Mouse (Mus musculus): Measurements from ENCODE around the gene Zbtb7a. TPM values are rescaled to one million over a fixed set of nuclear protein-coding genes. Genes with fewer than 3 reads are reported as not detected.
"Not testable (repeated sequence)": the region's sequence is repeated elsewhere in the genome, so short reads cannot be mapped to it uniquely, and the experiment has no call there.

Gene Zbtb7a
- polyA plus RNA-seq, 1 experiment from 2014 or later: 13.5 TPM

DNA sequence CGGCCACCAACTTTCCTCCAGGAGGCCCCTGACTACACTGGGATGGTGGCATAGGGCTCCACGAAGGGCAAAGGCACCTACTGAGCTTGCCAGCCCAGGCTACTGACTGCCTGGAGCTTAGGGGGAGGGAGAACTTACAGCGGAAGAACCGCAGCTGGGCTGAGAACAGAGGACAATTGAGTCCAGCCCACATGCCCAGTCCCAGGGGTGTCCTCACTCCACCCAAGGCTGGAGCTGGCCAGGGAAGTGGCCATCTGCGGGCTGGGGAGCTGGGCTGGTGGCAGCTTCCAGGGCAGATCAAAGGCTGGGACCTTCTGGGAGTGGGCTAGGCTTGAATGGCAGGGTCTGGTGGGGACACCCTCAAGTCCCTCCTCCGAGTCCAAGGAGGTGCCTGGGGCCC lies 19.7 kb downstream of the Zbtb7a start:
- Histone ChIP-seq H3K9me3 (no peaks in the 10 kb centered on the region), H3K9ac (no peak overlapping the region), H3K4me3 (no peak overlapping the region), H3K4me1 (replicated peaks) (no peaks in the 10 kb centered on the region), H3K4me2 (no peak overlapping the region), H3K27me3 (no peaks in the 10 kb centered on the region), H3K27ac (no peak overlapping the region), H3K36me3 (peaks cover 83% of the 10 kb centered on the region)
- no peak for ATAC-seq (ENCODE audit: low FRiP score)
- WGBS: 83% methylated on average over 6 of the region's 6 CpGs

GRCm38 (mm10) chr10:81161602-81162317 lies 26.7 kb downstream of the Zbtb7a start:
- Histone ChIP-seq H3K4me1 (replicated peaks) (peaks cover 42% of the 10 kb centered on the region), H3K4me3 (no peak overlapping the region), H3K27ac (peak overlapping the region; percentile 55), H3K36me3 (peaks cover 75% of the 10 kb centered on the region), H3K9ac (0 out of 2 replicates have a peak overlapping the region, but pooled peaks have one; percentile 15), H3K9me3 (no peaks in the 10 kb centered on the region), H3K4me2 (no peak overlapping the region), H3K27me3 (no peaks in the 10 kb centered on the region)
- WGBS: 74% methylated on average over 8 of the region's 8 CpGs
- ATAC-seq (ENCODE audit: low FRiP score): no peak

DNA sequence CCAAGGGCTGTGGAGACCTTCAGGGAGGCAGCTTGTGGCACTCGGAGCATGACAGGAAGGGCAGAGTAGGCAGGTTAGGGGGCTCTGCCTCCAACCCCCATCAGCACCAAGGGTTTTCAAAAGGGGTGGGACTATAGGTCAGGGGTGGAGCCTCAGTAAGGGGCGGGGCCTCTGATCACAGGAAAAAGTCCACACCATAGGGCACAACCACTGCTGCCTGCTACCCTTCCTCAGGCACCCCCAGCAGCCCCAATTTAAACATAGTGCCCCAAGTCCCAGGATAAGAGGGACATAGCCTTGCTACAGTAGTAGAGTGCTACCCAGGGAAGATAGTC lies 27.3 kb downstream of the Zbtb7a start:
- Histone ChIP-seq H3K4me2 (no peak overlapping the region), H3K27ac (peak overlapping the region; percentile 55; the same call in 1 of the 2 replicates)
- ATAC-seq (ENCODE audit: low FRiP score): no peak

DNA sequence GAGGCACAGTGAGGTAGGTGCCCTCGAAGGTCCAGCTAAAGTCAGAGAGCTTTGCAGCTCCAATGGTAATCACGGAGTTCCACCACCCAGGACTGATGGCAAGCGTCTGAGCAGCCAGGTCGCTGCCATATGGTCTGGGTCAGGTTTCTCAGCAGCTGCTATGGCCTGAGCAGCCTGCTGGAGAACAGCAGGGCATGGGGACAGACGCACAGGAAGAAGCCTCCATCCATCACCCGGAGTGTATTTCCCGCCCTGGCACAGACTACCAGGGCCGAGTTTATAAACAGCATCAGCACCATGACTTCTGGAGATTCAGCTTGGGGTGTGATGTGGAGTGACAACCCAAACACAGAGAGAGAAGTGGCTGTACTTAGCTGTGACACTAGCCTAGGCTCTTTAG lies 30.1 kb downstream of the Zbtb7a start:
- WGBS: 83% methylated on average over 8 of the region's 8 CpGs
- Histone ChIP-seq H3K4me2 (no peak overlapping the region), H3K9ac (peak overlapping the region; percentile 39; the same call in 1 of the 2 replicates), H3K36me3 (peaks cover 45% of the 10 kb centered on the region), H3K27ac (no peak overlapping the region), H3K9me3 (no peaks in the 10 kb centered on the region), H3K4me1 (replicated peaks) (peaks cover 59% of the 10 kb centered on the region), H3K4me3 (no peak overlapping the region), H3K27me3 (no peaks in the 10 kb centered on the region)
- no peak for ATAC-seq (ENCODE audit: low FRiP score)

More for the DNA sequence above, 27.3 kb downstream of the Zbtb7a start:
- Histone ChIP-seq H3K4me3 (no peak overlapping the region), H3K9ac (peak overlapping the region; percentile 9; the same call in 1 of the 2 replicates), H3K9me3 (no peaks in the 10 kb centered on the region), H3K36me3 (peaks cover 70% of the 10 kb centered on the region), H3K4me1 (replicated peaks) (peaks cover 45% of the 10 kb centered on the region), H3K27me3 (no peaks in the 10 kb centered on the region)
- WGBS: 76% methylated on average over 2 of the region's 2 CpGs

- H3K27me3 ChIP-seq: no peaks in the 10 kb centered on the region
- peaks cover 22% of the 10 kb centered on the region for H3K36me3 ChIP-seq
- peak; percentile 91 for ATAC-seq (ENCODE audit: low FRiP score)
- H3K27ac ChIP-seq: peak within 1 kb of the TSS; percentile 83
- peak within 1 kb of the TSS; percentile 88 for H3K4me3 ChIP-seq
- H3K4me2 ChIP-seq: peak within 1 kb of the TSS; percentile 87
- no peaks in the 10 kb centered on the region for H3K9me3 ChIP-seq
- WGBS: under 1% methylated on average over 58 of the region's 64 CpGs
- peaks cover 44% of the 10 kb centered on the region for H3K4me1 ChIP-seq (replicated peaks)
- peak within 1 kb of the TSS; percentile 85 for H3K9ac ChIP-seq
These were observed 32.4 kb downstream of the Zbtb7a start, which contains the start of gene Pias4 for GRCm38 (mm10) chr10:81167200-81168086. Pias4 (minus strand) TSS chr10:81167923.

DNA sequence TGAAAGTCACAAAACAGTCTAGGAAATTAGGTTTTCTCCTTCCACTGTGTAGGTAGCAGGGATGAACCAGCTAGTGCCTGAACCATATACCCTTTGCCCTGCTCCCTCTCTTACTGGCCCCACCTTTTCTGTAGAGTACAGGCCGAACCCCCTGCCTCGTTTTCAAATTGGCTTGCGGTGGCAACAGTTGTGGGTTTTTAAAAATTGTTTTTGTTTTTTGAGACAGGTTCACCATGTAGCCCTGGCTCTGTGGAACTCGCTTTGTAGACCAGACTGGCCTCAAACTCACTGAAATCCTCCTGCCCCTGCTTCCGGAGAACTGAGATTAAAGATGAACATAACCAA lies 33.0 kb downstream of the Zbtb7a start:
- peaks cover 46% of the 10 kb centered on the region for H3K4me1 ChIP-seq (replicated peaks)
- H3K4me3 ChIP-seq: peak overlapping the region; percentile 88
- peak; percentile 55 for ATAC-seq (ENCODE audit: low FRiP score)
- H3K9ac ChIP-seq: peak overlapping the region; percentile 72
- peak overlapping the region; percentile 83 for H3K27ac ChIP-seq
- peaks cover 17% of the 10 kb centered on the region for H3K36me3 ChIP-seq
- H3K9me3 ChIP-seq: no peaks in the 10 kb centered on the region
- H3K4me2 ChIP-seq: peak overlapping the region; percentile 87
- H3K27me3 ChIP-seq: no peaks in the 10 kb centered on the region
- WGBS: 6% methylated on average over 5 of the region's 5 CpGs

DNA sequence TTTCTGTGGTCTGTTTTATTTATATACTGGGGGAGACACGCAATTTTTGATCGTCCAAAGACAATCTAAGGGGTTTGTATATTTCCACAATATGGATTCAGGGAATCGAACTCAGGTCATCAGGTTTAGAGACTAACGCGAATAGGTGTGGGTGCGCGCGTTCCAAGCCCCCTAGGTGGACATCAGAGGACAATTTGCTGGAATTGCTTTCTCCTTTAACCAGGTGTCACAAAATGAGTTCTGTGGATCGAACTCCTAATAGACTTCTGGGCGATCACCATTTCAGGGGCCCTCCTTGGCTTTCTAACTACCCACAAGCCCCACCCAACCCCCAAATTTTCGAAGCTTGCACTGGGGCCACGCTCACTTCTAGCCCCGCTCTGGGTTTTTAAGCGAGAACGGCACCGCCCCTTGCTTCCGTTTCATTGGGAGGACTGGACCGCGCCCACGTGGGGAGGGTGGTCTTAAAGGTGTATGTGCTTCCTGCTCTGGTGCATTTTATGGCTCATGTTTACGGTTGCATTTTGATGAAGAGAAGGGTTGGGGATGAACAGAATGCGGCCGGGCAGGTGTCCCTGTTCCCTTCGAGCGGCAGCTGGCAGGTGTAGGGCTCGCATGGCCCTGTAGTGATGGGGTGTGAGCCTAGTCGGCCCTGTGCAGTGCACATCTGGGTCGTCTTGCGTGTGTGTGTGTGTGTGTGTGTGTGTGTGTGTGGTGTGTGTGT lies 33.7 kb downstream of the Zbtb7a start:
- Histone ChIP-seq H3K4me2 (peak overlapping the region; percentile 87), H3K9me3 (no peaks in the 10 kb centered on the region), H3K4me3 (peak overlapping the region; percentile 88), H3K9ac (peak overlapping the region; percentile 72), H3K27me3 (no peaks in the 10 kb centered on the region), H3K4me1 (replicated peaks) (peaks cover 52% of the 10 kb centered on the region), H3K36me3 (peaks cover 14% of the 10 kb centered on the region), H3K27ac (peak overlapping the region; percentile 83)
- 6% methylated on average over 28 of the region's 29 CpGs for WGBS
- peak; percentile 22; the same call in 1 of the 2 replicates for ATAC-seq (ENCODE audit: low FRiP score)

GRCm38 (mm10) chr10:81169411-81169900 lies 34.4 kb downstream of the Zbtb7a start:
- 61% methylated on average over 6 of the region's 14 CpGs for WGBS
- H3K4me3 ChIP-seq: not testable (repeated sequence)
- peak overlapping the region; percentile 87; the same call in 1 of the 2 replicates for H3K4me2 ChIP-seq

DNA sequence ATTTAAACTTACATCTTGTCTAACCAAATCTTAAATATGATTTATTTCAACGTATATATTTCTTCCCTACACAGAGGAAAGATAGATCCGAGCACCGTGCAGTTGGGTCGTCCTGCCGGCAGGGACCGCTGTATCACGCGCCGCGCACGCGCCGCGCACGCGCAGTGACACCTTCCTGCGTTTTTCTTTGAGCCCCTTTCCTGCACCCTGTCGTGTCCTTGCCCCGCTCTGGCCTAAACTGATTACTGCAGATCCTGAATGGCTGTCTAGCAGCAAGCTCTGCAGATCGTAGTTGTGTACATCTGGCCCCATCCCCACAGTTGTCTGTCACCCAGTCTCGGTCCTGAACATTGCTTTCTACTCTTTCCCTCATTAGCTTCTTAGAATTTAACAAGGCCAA lies 38.1 kb downstream of the Zbtb7a start:
- Histone ChIP-seq H3K27me3 (no peaks in the 10 kb centered on the region), H3K4me3 (peak overlapping the region; percentile 18; the same call in 1 of the 2 replicates), H3K36me3 (peaks cover 8% of the 10 kb centered on the region), H3K9me3 (no peaks in the 10 kb centered on the region), H3K4me1 (replicated peaks) (peaks cover 58% of the 10 kb centered on the region), H3K4me2 (peak overlapping the region; percentile 97), H3K9ac (peak overlapping the region; percentile 58), H3K27ac (peak overlapping the region; percentile 98)
- WGBS: 3% methylated on average over 21 of the region's 21 CpGs
- ATAC-seq (ENCODE audit: low FRiP score): 0 out of 2 replicates have a peak, but pooled peaks have one; percentile 6

More at GRCm38 (mm10) chr10:81169411-81169900, 34.4 kb downstream of the Zbtb7a start:
- H3K9ac ChIP-seq; H3K27me3 ChIP-seq; H3K9me3 ChIP-seq; H3K36me3 ChIP-seq; H3K27ac ChIP-seq; ATAC-seq (ENCODE audit: low FRiP score): not testable (repeated sequence)
- H3K4me1 ChIP-seq (replicated peaks): peaks cover 58% of the 10 kb centered on the region

GRCm38 (mm10) chr10:81174617-81175344 lies 39.8 kb downstream of the Zbtb7a start:
- Histone ChIP-seq H3K9ac (peak overlapping the region; percentile 75), H3K4me1 (replicated peaks) (peaks cover 63% of the 10 kb centered on the region), H3K9me3 (no peaks in the 10 kb centered on the region), H3K27ac (peak overlapping the region; percentile 98), H3K4me2 (peak overlapping the region; percentile 97), H3K36me3 (peaks cover 25% of the 10 kb centered on the region), H3K27me3 (no peaks in the 10 kb centered on the region), H3K4me3 (peak overlapping the region; percentile 38)
- peak; percentile 69 for ATAC-seq (ENCODE audit: low FRiP score)
- WGBS: under 1% methylated on average over 29 of the region's 29 CpGs

DNA sequence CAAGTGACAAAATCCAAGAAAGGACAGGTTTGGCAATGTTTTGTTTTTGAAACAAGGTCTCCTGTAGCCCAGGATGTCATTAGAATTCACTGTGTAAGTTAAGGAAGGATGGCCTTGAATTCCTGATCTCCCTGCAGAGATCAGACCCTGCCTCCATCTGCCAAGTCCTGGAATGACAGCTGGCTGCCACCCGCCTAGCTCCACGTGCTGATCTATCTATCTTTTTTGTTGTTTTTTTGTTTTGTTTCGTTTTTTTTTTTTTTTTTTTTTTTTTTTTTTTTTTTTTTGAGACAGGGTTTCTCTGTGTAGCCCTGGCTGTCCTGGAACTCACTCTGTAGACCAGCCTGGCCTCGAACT lies 40.3 kb downstream of the Zbtb7a start:
- Histone ChIP-seq H3K36me3 (peaks cover 30% of the 10 kb centered on the region), H3K9ac (peak overlapping the region; percentile 75), H3K27ac (peak overlapping the region; percentile 98), H3K4me2 (peak overlapping the region; percentile 97), H3K4me3 (peak overlapping the region; percentile 38), H3K4me1 (replicated peaks) (peaks cover 68% of the 10 kb centered on the region)
- ATAC-seq (ENCODE audit: low FRiP score); H3K27me3 ChIP-seq; H3K9me3 ChIP-seq: not testable (repeated sequence)
- 8% methylated on average over 4 of the region's 4 CpGs for WGBS
